ENCODE assay signal across 8 mouse cellular contexts in the genomic region with DNA sequence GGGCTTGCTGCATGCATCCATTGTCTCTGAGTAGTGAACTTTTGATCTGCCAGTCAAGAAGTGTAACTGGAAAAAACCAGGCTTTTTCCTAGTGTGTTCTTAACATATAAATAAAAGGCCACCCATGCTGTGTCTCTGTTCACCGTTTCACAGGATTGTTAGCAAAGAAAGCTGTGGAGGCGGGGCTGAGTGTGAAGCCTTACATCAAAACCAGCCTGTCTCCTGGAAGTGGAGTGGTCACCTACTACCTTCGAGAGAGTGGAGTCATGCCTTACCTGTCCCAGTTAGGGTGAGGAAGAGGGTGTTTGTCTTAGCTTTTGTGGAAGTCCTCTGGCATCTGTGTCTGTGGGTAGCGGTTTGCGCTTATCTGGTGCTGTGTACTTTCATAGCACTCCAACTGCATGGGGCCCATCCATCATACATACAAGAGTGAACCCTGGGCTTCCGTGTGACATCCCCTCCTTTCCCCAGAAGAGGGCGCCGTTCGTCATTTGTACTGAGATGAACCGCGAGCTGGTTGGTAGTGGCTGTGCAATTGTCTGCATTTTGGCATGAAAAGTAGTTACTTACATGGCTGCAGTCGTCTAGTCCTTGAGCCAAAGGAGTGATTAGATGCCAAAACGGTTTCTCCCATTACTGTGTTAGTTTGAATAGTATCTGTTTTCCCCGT. TPM values are rescaled to one million over a fixed set of nuclear protein-coding genes. Genes with fewer than 3 reads are reported as not detected.
DNase-seq lines count a peak whose midpoint lies in the region; ATAC-seq and TF ChIP-seq lines count a peak whose summit lies in the region.

No protein-coding gene starts in this region.

- peak; percentile 51; the same call in 1 of the 2 replicates for ATAC-seq in limb, embryonic 13.5 days (ENCODE audit: low FRiP score, low read depth)
- peak; percentile 60; the same call in 1 of the 2 replicates for ATAC-seq in midbrain, postnatal 0 days (ENCODE audit: low FRiP score)

- H3K27ac ChIP-seq in limb, embryonic 13.5 days: no peak overlapping the region
- no peak overlapping the region for H3K27ac ChIP-seq in midbrain, postnatal 0 days (ENCODE audit: low read depth, low read length)

- no peaks in the 10 kb centered on the region for H3K4me1 ChIP-seq in limb, embryonic 13.5 days
- no peaks in the 10 kb centered on the region for H3K4me1 ChIP-seq in midbrain, postnatal 0 days (ENCODE audit: insufficient read depth, low read length)

- peak; percentile 33 for DNase-seq in heart, adult 8-10 months (ENCODE audit: low spot score)
- DNase-seq in heart, adult 11 months: no peak
- DNase-seq in cerebellum, adult 9-11 months: peak; percentile 20
- peak; percentile 35 to 53 for DNase-seq in frontal cortex, postnatal 14 days (ENCODE audit: low spot score in 2 of 2)
- DNase-seq in kidney, adult 9 months: peak; percentile 83
- DNase-seq in midbrain, postnatal 0 days (ENCODE audit: low spot score): peak; percentile 72
- peak; percentile 43 to 49 for DNase-seq in spleen, postnatal 36 days (ENCODE audit: low spot score in 2 of 2)

- peak; percentile 79 for TF ChIP-seq CTCF in midbrain, postnatal 0 days (IDR thresholded peaks at IDR 0.05)

- 48% methylated on average over 14 of the region's 14 CpGs for WGBS in limb, embryonic 13.5 days
- WGBS in midbrain, postnatal 0 days: 39% methylated on average over 14 of the region's 14 CpGs

- no peak overlapping the region for H3K4me3 ChIP-seq in limb, embryonic 13.5 days
- H3K4me3 ChIP-seq in midbrain, postnatal 0 days (ENCODE audit: low read depth, low read length): no peak overlapping the region

- H3K27me3 ChIP-seq in limb, embryonic 13.5 days: no peaks in the 10 kb centered on the region
- no peaks in the 10 kb centered on the region for H3K27me3 ChIP-seq in midbrain, postnatal 0 days (ENCODE audit: insufficient read depth, low read length)

- H3K36me3 ChIP-seq in limb, embryonic 13.5 days: peaks cover 87% of the 10 kb centered on the region
- H3K36me3 ChIP-seq in midbrain, postnatal 0 days (ENCODE audit: insufficient read depth, low read length): peaks cover 78% of the 10 kb centered on the region

- no peaks in the 10 kb centered on the region for H3K9me3 ChIP-seq in limb, embryonic 13.5 days
- no peaks in the 10 kb centered on the region for H3K9me3 ChIP-seq in midbrain, postnatal 0 days (ENCODE audit: low read length)

- H3K9ac ChIP-seq in limb, embryonic 13.5 days: no peak overlapping the region
- H3K9ac ChIP-seq in midbrain, postnatal 0 days (replicated peaks; ENCODE audit: low read length, poor library complexity, severe bottlenecking): no peak overlapping the region

- no peak overlapping the region for H3K4me2 ChIP-seq in limb, embryonic 13.5 days (replicated peaks)
- no peak overlapping the region for H3K4me2 ChIP-seq in midbrain, postnatal 0 days (ENCODE audit: low read depth, low read length, poor library complexity, severe bottlenecking)

RNA-seq across cellular contexts. Expression of gene Aco1, which starts 39.9 kb away (rescaled TPM):
- total RNA-seq in heart, adult 8-10 months (2022): 10 to 100 TPM; 24.3 to 30.2 (median 26.3) TPM
- polyA plus RNA-seq in limb, embryonic 13.5 days (2015; fragmentation: Nextera tagmentation; extraction: Ambion mirVana): 50.1 and 51.9 TPM in 2 replicates
- total RNA-seq in midbrain, postnatal 0 days (2014; rRNA removed): 54.0 and 57.5 TPM in 2 replicates
- polyA plus RNA-seq in midbrain, postnatal 0 days (2015; fragmentation: Nextera tagmentation; extraction: Ambion mirVana): 33.2 TPM in 2 replicates

RNA-seq across cellular contexts. Expression of gene Ddx58, which starts 56.8 kb away (rescaled TPM):
- total RNA-seq in heart, adult 8-10 months (2022): 1 to 10 TPM; 6.3 to 9.0 (median 7.0) TPM
- polyA plus RNA-seq in limb, embryonic 13.5 days (2015; fragmentation: Nextera tagmentation; extraction: Ambion mirVana): 10.2 and 10.9 TPM in 2 replicates
- total RNA-seq in midbrain, postnatal 0 days (2014; rRNA removed): 5.0 and 6.4 TPM in 2 replicates
- 3.0 and 3.3 TPM in 2 replicates for polyA plus RNA-seq in midbrain, postnatal 0 days (2015; fragmentation: Nextera tagmentation; extraction: Ambion mirVana)
